Mouse (Mus musculus): ENCODE measurements around the gene Cnga1. TPM values are rescaled to one million over a fixed set of nuclear protein-coding genes. Genes with fewer than 3 reads are reported as not detected.
"Not testable (repeated sequence)": the region's sequence is repeated elsewhere in the genome, so short reads cannot be mapped to it uniquely, and the experiment has no call there.

Cnga1 gene
- total and polyA plus RNA-seq, 3 experiments: not detected

- H3K4me3 ChIP-seq (replicated peaks in 1 of 3; ENCODE audit: low read depth in 2 of 3, low read length in 2 of 3, poor library complexity in 1 of 3); H3K9ac ChIP-seq (ENCODE audit: insufficient read depth, low read depth); H3K27me3 ChIP-seq (replicated peaks); H3K36me3 ChIP-seq (replicated peaks in 1 of 2; ENCODE audit: control insufficient read depth in 1 of 2, insufficient read depth in 1 of 2, low read length in 1 of 2); DNase-seq (ENCODE audit: extremely low read depth); H3K4me2 ChIP-seq (ENCODE audit: insufficient read depth, low read depth, poor library complexity, severe bottlenecking); H3K9me3 ChIP-seq (replicated peaks; ENCODE audit: low read length); dilution Hi-C loops (cut with MboI; ENCODE audit: extremely low pct_ligation_motif_present, extremely low pct_unique_long_range_greater_than_20kb, low sequenced_read_pairs); H3K79me2 ChIP-seq (replicated peaks; ENCODE audit: control insufficient read depth, extremely low read depth, insufficient read depth, poor library complexity, severe bottlenecking); H3K27ac ChIP-seq (ENCODE audit: insufficient read depth, low read depth); in situ Hi-C loops (cut with MboI; ENCODE audit: low pct_ligation_motif_present, low pct_unique_long_range_greater_than_20kb, low sequenced_read_pairs); H3K4me1 ChIP-seq (ENCODE audit: control insufficient read depth in 1 of 2, insufficient read depth in 2 of 2): not testable (repeated sequence)
These were observed 63.7 kb downstream of the Cnga1 start for GRCm38 (mm10) chr5:72580088-72580969.

DNA sequence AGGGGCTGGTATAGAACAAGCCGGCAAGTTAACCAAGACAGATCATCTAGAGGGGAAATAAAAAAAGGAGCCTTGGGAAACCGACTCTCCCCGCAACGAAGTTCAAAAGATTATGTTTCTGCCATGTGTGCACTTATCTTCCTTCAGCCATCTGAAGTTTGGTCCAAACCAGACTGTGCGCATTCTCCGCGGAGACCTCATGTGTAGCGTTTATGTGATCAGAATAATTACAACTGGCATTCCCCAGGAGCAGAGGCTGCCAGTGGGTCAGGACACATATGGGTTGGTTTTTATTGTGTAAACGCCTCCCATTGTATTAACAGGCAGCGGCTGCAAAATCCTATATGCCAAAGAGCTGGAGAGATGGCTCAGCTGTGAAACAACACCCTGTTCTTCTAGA is 64.5 kb downstream of the Cnga1 start:
- in situ Hi-C loops (cut with MboI; ENCODE audit: low pct_ligation_motif_present, low pct_unique_long_range_greater_than_20kb, low sequenced_read_pairs); DNase-seq (ENCODE audit: extremely low read depth); H3K36me3 ChIP-seq (replicated peaks in 1 of 2; ENCODE audit: control insufficient read depth in 1 of 2, insufficient read depth in 1 of 2, low read length in 1 of 2); H3K4me3 ChIP-seq (replicated peaks in 1 of 3; ENCODE audit: low read depth in 2 of 3, low read length in 2 of 3, poor library complexity in 1 of 3); H3K9me3 ChIP-seq (replicated peaks; ENCODE audit: low read length); H3K27me3 ChIP-seq (replicated peaks); dilution Hi-C loops (cut with MboI; ENCODE audit: extremely low pct_ligation_motif_present, extremely low pct_unique_long_range_greater_than_20kb, low sequenced_read_pairs); H3K4me1 ChIP-seq (ENCODE audit: control insufficient read depth in 1 of 2, insufficient read depth in 2 of 2); H3K79me2 ChIP-seq (replicated peaks; ENCODE audit: control insufficient read depth, extremely low read depth, insufficient read depth, poor library complexity, severe bottlenecking); H3K27ac ChIP-seq (ENCODE audit: insufficient read depth, low read depth); H3K4me2 ChIP-seq (ENCODE audit: insufficient read depth, low read depth, poor library complexity, severe bottlenecking); H3K9ac ChIP-seq (ENCODE audit: insufficient read depth, low read depth): not testable (repeated sequence)

- no peak for DNase-seq (ENCODE audit: extremely low read depth)
- Histone ChIP-seq H3K79me2 (replicated peaks; ENCODE audit: control insufficient read depth, extremely low read depth, insufficient read depth, poor library complexity, severe bottlenecking) (no peaks in the 10 kb centered on the region), H3K36me3 (replicated peaks in 1 of 2; ENCODE audit: control insufficient read depth in 1 of 2, insufficient read depth in 1 of 2, low read length in 1 of 2) (no peaks in the 10 kb centered on the region), H3K9me3 (replicated peaks; ENCODE audit: low read length) (no peaks in the 10 kb centered on the region), H3K4me3 (replicated peaks in 1 of 3; ENCODE audit: low read depth in 2 of 3, low read length in 2 of 3, poor library complexity in 1 of 3) (no peak overlapping the region), H3K4me2 (ENCODE audit: insufficient read depth, low read depth, poor library complexity, severe bottlenecking) (no peak overlapping the region), H3K27ac (ENCODE audit: insufficient read depth, low read depth) (no peak overlapping the region), H3K9ac (ENCODE audit: insufficient read depth, low read depth) (no peak overlapping the region), H3K27me3 (replicated peaks) (no peaks in the 10 kb centered on the region), H3K4me1 (ENCODE audit: control insufficient read depth in 1 of 2, insufficient read depth in 2 of 2) (no peaks in the 10 kb centered on the region)
- in situ Hi-C loops (cut with MboI; ENCODE audit: low pct_ligation_motif_present, low pct_unique_long_range_greater_than_20kb, low sequenced_read_pairs): no loop called here
- dilution Hi-C loops (cut with MboI; ENCODE audit: extremely low pct_ligation_motif_present, extremely low pct_unique_long_range_greater_than_20kb, low sequenced_read_pairs): no loop called here
- TF ChIP-seq TBP (conservative IDR thresholded peaks at IDR 0.05; ENCODE audit: low read depth, low read length): no peak
- no peak for TF ChIP-seq MEF2A (IDR thresholded peaks at IDR 0.05; ENCODE audit: borderline replicate concordance, low read depth, low read length)
- no peak for TF ChIP-seq MXI1 (IDR thresholded peaks at IDR 0.05; ENCODE audit: low read depth, low read length)
- TF ChIP-seq MYC (IDR thresholded peaks at IDR 0.05; ENCODE audit: low read depth, low read length): no peak
- no peak for TF ChIP-seq NELFE (IDR thresholded peaks at IDR 0.05; ENCODE audit: low read depth, low read length)
- TF ChIP-seq POLR2AphosphoS2 (IDR thresholded peaks at IDR 0.05; ENCODE audit: low read depth, low read length): no peak
- TF ChIP-seq IRF4 (IDR thresholded peaks at IDR 0.05; ENCODE audit: low read depth, low read length): no peak
These were observed 78.5 kb downstream of the Cnga1 start for GRCm38 (mm10) chr5:72565621-72566020.

DNA sequence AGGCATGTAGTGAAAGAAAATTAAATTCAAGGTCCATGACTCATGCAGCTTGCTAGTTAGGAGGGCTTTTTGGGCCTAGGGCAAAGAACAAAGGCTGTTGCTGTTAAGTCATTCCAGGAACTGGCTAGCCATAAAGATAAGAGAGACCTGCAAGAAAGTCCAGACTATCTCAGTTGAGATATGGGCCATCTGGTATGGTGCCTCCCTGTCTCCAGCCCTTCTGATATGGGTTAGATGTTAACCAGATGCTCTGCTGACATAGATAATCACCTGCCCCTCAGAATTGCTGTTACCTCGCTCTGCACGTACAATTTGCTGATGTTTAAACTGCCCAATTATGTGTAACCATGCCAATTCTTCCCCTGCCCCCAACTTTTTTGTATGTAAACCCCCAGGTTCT is 80.9 kb downstream of the Cnga1 start:
- H3K27me3 ChIP-seq (replicated peaks); H3K27ac ChIP-seq (ENCODE audit: insufficient read depth, low read depth); H3K4me1 ChIP-seq (ENCODE audit: control insufficient read depth in 1 of 2, insufficient read depth in 2 of 2); H3K4me2 ChIP-seq (ENCODE audit: insufficient read depth, low read depth, poor library complexity, severe bottlenecking); H3K9me3 ChIP-seq (replicated peaks; ENCODE audit: low read length); in situ Hi-C loops (cut with MboI; ENCODE audit: low pct_ligation_motif_present, low pct_unique_long_range_greater_than_20kb, low sequenced_read_pairs); dilution Hi-C loops (cut with MboI; ENCODE audit: extremely low pct_ligation_motif_present, extremely low pct_unique_long_range_greater_than_20kb, low sequenced_read_pairs); H3K4me3 ChIP-seq (replicated peaks in 1 of 3; ENCODE audit: low read depth in 2 of 3, low read length in 2 of 3, poor library complexity in 1 of 3); DNase-seq (ENCODE audit: extremely low read depth); H3K79me2 ChIP-seq (replicated peaks; ENCODE audit: control insufficient read depth, extremely low read depth, insufficient read depth, poor library complexity, severe bottlenecking); H3K9ac ChIP-seq (ENCODE audit: insufficient read depth, low read depth); H3K36me3 ChIP-seq (replicated peaks in 1 of 2; ENCODE audit: control insufficient read depth in 1 of 2, insufficient read depth in 1 of 2, low read length in 1 of 2): not testable (repeated sequence)
